Mouse (Mus musculus) left cerebral cortex, postnatal 25 days (tissue): ENCODE results near the gene Tubgcp2. TPM values are rescaled to one million over a fixed set of nuclear protein-coding genes. Genes with fewer than 3 reads are reported as not detected.

Experiments used
- DNase-seq, 2 experiments: peaks; one replicate each; pipeline ENCODE4 v3.0.0; 2022; ENCODE audit warnings: low spot score in 2 of 2, mixed read lengths in 1 of 2
- intact Hi-C: fragments of 180-260 bp; cut with DNase I; formaldehyde crosslinking; loops from one replicate; pipeline ENCODE4 v1.15.1; 2025
- total RNA-seq, 2 experiments: library from RNA; stranded (reverse); gene quantifications; 2 replicates each; pipeline ENCODE4 v1.2.3; 2021

Gene Tubgcp2
- total RNA-seq, 2 experiments from 2014 or later, result 32.8 to 35.3 TPM

DNA sequence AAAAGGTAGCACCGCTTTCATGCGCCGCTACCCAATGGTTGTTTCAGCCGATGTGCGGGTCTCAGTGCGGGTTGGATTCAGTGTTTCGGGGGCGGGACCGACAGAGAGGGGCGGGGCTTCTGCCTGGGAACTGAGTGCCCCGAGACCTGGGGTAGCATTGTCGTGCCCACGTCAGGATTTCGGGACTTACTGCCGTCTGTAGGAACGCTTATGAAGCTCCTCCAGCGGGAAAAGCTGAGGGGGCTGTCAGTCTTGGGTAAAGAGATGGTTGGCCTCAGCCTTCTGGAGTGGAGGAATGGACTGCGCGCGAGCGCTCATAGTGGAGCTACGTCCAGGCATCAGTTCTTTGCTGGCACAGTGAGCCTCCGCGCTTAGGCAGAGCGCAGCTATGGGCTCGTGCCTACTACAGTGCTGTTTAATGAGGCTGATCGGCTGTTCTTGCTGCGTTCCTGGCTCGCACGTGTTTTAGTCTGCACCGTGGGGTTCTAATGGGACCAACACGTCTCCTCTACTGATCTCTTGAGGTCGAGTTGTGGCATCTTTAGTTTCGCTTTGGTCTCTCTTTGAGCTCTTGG lies 12.7 kb upstream of the Tubgcp2 start:
- peak; percentile 20 to 25 for DNase-seq
- intact Hi-C loops, result no loop called here

DNA sequence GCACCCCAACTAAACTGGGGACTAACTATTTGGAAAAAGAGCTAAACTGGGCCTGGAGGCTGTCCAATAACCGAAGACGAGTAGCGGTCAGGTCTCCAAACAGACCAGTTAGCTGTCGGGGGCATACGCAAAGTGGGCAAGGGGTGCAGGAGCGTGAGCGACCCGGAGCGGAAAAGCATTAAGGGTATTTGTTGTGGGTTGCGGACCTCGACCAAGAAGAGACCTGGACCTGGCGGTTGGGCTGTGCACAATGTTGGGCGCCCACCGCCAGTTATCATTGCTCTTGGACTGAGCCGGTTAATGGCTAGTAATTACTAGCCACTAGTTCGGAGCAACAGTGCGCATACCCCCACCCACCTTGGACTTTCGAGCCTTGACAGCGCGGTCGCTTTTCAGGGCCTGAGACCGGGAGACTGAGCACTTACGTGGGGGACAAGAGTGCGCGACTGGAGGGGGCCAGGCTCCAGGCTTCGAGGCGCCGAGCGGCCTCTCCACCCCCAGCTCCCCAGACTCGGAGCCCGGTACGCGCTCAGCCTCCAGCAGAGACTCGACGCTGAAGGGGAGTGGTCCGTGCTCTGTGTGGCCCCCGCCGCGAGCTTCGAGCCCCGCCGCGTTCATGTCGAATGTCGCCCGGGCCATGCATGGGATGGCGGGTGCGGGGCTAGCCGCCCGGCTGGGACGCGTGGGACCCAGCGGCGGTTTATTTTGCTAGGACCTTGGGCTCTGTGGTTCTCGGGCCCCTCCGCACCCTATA lies 12.1 kb upstream of the Tubgcp2 start, which contains the start of gene Msx3:
TSS of gene Msx3 (minus strand) at position 729 of the 754 bp plus-strand sequence.
- DNase-seq, result no peak
- intact Hi-C loops, result no loop called here

DNA sequence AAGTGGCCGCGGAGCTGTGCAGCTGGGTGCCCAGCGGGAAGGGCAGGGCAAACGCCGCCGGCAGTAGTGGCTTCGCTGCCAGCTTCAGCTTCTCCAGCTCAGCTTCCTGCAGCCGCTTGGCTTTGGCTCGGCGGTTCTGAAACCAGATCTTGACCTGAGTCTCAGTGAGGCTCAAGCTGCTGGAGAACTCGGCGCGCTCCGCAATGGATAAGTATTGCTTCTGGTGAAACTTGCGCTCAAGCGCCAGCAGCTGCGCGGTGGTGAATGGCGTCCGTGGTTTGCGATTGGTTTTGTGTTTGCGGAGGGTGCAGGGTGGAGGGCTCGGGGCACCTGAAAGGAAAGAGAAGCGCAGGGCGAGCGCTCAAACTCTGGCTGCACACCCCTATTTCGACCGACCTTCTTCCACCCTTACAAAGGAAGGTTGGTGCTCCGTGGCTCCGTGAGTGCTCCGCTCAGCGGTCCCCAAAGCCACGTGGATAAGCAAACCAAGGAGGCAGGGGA lies 11.4 kb upstream of the Tubgcp2 start:
- intact Hi-C loops, result no loop called here
- DNase-seq, result peak in 1 of 2 experiments; percentile 23

DNA sequence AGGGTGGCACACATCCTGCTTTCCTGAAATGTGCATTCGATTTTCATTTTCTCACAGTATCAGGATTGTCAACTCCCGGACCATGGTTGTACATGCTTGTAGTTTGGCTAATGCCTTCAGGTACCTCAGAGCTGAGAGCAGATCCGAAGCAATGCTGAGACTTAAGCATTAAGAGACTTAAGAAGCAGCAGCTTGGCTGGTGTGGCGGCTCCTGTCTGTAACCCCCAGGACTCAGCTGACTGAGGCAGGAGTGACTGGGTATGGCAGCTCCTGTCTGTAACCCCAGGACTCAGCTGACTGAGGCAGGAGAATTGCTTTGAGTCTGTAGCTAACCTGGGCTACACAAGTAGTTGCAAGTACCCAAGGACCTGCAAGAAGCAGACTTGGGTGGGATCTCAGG lies 9.1 kb upstream of the Tubgcp2 start:
- DNase-seq, result no peak
- intact Hi-C loops, result no loop called here

DNA sequence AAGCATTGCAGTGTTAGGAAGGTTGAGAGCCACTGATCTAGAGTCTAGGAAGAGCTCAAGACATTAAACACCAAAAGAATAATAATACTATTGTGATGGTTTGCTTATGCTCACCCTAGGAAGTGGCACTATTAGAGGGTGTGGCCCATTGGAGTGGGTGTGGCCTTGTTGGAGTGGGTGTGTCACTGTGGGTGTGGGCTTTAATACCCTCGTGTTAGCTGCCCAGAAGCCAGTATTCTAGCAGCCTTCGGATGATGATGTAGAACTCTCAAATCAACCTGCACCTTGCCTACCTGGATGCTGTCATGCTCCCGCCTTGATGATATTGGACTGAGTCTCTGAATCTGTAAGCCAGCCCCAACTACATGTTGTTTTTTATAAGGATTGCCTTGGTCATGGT lies 6.3 kb upstream of the Tubgcp2 start:
- intact Hi-C loops, result no loop called here

DNA sequence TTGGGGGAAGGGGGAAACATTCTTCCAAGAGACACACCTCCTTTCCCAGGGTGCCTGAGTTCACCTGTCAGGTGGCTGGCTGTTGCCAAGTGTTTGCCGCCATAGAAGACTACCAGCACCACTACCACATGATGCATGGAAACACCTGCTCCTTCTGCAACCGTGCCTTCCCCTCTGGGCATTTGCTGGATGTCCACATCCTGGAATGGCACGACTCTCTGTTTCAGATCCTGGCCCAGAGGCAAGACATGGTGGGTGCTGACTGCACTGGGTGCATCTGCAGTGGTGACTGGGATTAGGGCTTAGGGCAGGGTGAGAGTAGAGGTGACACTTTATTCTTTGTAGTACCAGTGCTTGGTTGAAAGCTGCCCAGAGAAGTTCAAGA lies 694 bp upstream of the Tubgcp2 start:
- intact Hi-C loops, result no loop called here

More for the DNA sequence above, 6.3 kb upstream of the Tubgcp2 start:
- no peak for DNase-seq

DNA sequence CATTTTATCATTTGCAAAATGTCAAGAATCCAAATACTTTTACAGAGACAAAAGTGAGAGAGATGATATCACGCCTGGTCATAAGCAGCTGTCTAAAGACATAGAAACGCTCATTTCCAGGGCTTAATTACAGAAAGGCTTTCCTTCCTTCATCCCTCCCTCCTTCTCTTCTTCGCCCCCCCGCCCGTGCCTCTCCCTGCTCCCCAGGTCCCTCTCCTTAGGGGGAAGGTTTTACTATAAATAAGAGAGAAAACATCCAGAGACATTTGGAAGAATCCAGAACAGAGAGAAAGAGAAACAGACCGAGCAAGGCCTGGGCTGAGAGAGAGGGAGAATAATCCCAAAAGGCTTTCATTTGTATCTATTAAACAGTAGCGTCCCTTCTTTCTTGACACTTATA lies 1.0 kb downstream of the Tubgcp2 start:
- no peak for DNase-seq
- intact Hi-C loops, result no loop called here

More for the DNA sequence above, 694 bp upstream of the Tubgcp2 start:
- no peak for DNase-seq

DNA sequence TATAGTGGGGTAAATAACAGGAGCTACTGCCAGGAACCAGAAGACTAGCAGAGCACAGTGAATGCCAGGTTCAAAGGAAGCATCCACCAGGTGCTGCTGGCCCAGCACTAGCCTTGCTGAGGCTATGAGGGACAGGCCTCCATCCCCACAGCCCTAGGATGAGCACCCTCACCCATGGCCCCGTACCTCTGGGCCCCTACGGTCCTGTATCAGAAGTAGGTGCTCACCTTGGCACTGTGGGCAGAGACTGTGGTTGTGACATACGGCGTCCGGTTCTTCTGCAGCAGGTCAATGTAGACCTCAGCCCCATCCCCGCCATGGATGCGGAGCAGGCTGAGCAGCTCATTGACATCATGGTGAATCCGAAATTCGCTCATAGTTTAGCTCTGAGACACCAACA lies 3.1 kb downstream of the Tubgcp2 start:
- intact Hi-C loops, result no loop called here
- no peak for DNase-seq

DNA sequence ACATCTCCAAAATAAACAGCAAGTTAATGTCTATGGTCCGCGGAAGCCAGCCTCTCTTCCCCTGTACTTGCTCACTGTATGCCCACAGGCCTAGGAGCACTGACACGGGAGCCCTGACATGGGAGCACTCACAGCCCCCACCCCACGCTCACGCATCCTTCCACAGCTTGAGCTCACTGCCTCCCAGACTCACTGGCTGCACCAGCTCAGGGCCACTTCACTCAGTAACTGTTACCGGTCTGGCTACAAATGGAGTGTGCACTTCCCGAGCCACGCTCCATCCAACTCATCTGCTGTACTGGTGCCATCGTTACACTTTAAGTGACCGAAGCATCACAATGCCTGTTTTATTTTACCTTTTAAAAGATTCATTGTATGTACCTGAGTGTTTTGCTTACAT lies 4.1 kb downstream of the Tubgcp2 start:
- intact Hi-C loops, result no loop called here
- DNase-seq, result no peak

DNA sequence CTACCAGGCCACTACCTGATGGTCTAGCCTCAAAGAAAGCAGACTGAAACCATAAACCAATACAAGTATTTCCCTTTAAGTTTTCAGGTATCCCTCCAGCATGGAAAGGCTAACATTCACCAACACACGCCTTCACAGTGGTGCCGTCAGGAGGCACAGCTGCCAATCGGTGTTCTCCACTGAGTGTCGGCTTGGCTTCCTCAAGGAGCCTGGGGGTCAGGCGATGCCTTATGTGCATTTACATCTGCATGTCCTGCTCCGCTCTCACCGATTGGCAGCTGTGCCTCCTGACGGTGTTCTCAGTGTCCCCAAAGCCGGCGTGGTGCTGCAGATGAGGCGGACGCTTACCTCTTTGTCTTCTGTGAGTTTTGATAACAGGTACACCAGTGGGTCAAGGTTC lies 4.7 kb downstream of the Tubgcp2 start:
- DNase-seq, result no peak
- intact Hi-C loops, result no loop called here

DNA sequence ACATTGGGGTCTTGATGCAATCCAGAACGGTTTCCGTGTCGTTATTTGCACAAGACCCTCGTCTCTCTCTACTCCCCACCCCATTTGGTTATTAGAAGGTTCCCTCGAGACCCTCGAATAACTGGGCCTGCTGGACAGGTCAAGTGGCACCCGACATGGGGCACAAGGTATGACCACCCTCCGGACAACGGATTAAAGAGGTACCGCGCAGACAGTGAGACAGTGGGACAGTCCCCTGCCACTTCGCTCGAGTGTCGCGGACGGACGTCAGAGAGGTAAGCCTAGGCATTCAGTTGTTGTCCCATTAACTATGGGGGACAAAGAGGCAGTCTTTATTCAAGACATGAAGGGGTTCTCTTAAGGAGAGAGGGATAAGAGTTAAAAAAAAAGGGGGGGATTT lies 25.1 kb downstream of the Tubgcp2 start:
- intact Hi-C loops, result no loop called here
- DNase-seq, result no peak

DNA sequence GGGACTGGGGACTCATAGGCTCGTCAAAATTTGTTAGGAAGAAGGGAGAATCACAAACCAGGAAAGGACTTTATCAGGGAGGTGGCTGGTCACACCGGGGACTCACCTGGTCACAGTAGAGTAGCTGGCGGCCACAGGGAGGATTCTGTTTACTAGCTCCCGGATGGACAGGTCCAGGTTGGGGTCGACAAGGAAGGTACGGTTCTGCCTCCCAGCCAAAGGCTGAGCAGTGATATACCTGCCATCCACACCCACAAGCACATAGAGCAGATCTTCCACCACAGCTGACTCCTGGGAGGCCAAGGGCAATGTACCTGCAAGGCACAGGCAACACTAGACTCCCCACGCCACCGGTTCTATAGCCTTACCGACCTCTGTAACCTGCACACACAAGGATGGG lies 28.7 kb downstream of the Tubgcp2 start:
- DNase-seq, result no peak
- intact Hi-C loops, result no loop called here

DNA sequence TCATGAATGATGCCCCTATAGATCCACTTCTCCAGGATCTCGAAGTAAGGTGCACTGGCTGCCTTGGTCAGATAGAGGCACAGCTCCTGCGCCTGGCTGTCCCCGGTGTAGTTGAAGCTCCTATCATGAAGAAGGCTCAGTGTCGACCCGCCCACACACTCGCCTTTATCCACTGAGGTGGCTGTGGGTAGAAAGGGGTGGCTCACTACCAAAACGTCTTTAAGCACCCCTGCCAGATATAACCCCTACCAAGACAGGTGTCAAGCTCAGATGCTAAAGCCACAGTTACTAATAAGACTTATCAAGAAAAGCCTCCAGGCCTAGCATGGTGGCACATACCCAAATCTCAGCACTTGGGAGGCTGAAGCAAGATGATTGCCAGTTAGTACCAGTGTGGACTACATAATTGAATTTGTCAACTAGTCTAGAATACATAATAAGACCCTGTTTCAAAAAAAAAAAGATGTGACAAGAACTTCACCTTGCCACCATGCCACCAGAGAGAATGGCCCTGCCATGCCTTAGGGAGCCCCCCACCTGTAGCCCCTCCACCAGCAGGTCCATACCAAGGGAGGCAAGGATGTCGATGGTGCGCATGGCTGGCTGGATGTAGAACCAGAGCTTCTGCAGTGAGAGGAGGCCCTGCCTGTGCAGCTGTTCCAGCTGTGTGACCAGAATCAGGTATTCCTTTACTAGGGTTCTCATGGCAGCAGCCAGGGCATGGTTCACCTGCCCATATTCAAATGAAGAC lies 29.4 kb downstream of the Tubgcp2 start:
- DNase-seq, result no peak
- intact Hi-C loops, result no loop called here

DNA sequence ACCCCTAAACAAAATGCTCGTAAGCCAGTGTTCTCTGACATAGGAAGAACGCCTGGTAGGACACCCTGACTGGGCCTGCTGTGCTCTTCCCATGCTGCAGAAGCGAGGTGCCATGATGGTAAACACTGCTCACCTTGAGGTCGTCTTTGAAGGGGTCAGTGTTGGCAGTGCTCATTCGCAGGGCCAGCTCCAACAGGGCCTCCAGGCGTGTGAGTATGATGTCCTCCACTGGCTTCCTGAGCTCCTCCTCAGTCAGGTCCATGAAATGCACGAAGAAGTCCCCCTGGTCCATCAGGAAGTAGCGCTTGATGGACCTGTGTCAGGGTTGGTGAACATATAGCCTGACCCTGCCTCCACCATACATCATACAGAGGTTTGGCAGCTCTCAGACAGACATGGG lies 31.8 kb downstream of the Tubgcp2 start:
- intact Hi-C loops, result no loop called here
- no peak for DNase-seq

DNA sequence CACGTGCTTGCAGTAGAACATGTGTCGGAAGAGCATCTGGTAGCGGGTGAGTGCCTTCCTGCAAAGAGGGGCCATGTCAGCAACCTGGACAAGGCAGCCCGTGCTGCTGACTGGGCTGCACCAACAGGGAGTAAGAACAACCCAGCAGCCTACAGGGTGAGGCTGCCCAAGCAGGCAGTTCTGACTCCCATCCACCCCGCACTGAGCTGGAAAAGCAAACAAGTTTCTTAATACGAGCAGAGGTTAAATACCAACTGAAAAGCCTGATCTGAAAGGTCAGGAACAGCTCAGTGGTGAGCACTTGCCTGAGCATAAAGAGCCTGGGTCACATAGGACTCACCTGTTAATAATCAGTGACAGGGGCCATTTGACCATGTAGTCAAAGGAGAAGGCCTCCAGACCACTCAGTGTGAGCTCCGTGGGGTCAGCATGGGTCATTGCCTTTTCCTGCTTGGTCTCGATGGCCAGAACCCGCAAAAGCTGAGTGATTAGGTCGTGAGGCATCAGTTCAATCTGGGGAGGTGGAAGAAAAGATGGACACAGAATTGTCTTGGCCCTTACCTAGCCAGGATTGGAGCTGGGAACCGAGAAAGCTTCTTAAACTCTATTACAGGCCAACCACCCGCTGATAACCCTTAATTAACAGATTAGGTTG lies 35.3 kb downstream of the Tubgcp2 start:
- intact Hi-C loops, result no loop called here
- no peak for DNase-seq

DNA sequence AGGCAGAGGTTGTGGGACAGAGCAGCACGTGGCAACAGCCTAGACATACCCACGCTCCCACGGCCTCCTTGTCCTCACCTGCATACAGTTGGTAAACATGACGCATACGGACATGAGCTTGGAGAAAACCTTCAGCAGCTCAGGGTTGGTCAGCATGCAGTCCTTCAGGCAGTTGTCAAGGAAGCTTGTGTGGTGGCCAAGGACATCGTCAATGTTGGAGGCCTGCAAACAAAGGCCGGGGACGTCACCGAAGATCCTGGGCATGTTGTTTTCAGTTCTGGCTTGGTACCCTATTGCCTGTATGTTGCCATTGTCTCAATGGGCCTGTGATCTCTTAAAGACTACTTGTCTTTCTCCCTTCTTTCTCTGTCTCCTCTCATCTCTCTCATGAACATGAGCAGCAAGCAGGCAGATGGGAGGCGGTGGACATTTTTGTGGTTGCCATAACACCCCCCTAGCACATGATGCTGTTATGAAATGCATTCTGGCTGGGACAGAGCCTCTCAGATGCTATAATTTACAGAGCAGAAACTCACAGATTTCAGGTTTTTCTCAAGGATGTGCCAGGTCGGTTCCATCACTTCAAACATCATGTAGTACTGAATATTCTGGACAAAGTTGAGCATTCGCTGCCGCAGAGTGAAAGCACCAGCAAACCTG lies 37.6 kb downstream of the Tubgcp2 start:
- intact Hi-C loops, result no loop called here
- peak in 1 of 2 experiments; percentile 83 for DNase-seq

DNA sequence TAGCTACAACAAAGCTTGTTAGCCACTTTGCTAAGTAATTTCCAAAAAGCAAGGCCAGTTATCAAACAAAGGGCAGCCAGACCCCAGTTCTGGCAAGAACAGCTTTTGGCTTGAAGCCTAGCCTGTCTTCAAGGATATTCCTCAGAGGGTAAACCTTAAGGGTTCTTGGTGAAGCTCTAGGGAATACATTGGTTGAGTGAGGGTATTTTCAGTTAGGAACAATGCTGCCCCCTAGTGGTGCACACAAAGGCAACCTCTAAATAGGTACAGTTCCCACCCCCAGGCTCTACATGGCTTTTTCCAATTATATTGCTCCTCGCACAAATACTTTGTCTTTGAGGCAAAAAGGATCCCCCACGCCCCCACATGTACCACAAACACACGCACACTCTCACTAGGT lies 41.8 kb downstream of the Tubgcp2 start:
- peak; percentile 75 to 83 for DNase-seq
- intact Hi-C loops, result loop anchor here (2.0 kb wide), 2 partner anchors 26 to 90 kb away; no protein-coding TSS in a partner anchor

DNA sequence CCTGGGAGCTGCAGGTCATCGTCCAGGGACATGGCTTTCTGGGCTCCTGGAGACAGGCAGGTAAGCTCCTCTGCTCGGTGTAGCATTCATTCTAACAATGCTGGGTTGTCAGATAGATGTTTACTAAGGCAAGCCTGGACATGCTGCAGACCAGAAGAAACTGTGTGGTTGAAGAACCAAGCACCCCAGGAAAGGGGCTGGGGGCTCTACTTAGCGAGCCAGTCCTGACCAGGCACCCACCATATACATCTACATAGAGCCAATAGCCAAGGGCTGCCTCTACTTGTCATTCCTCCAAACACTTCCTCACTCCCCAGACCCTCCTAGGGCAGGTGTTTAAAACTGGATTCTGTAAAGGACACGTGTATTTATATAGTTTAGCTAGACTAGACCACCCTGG lies 42.3 kb downstream of the Tubgcp2 start:
- intact Hi-C loops, result loop anchor here (2.0 kb wide), 2 partner anchors 25 to 89 kb away; no protein-coding TSS in a partner anchor

DNA sequence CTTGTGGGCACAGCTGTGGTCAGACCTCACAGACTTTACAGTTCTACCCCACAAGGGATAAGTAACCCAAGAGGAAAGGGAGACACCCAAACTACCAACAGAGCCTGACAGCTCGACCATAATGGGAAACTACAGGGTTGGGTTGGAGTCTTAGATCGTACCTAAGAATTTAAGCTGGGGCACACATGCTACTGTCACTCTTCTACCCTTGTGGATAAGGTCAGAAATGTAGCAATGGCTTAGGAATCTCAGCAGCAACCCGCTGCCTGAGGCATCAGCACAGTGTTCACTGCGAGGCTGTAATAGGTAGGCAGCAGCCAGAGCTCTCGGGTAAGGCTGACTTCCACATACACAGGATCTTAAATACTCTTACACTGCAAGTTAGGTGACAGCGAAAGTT lies 42.9 kb downstream of the Tubgcp2 start:
- intact Hi-C loops, result no loop called here
- DNase-seq, result no peak

More for the DNA sequence above, 42.3 kb downstream of the Tubgcp2 start:
- no peak for DNase-seq
